Mouse (Mus musculus) left cerebral cortex, postnatal 14 days (tissue): ENCODE measurements around the gene Prps1l1. TPM values are rescaled to one million over a fixed set of nuclear protein-coding genes. Genes with fewer than 3 reads are reported as not detected.

ENCODE experiments used
- DNase-seq, 2 experiments: peaks; one replicate each; pipeline ENCODE4 v3.0.0; 2021 to 2022; ENCODE audit warnings: low spot score in 2 of 2, mixed read lengths in 1 of 2
- intact Hi-C: fragments of 180-260 bp; cut with DNase I; formaldehyde crosslinking; loops from one replicate; pipeline ENCODE4 v1.15.1; 2025
- total RNA-seq, 2 experiments: library from RNA; stranded (reverse); gene quantifications; 2 replicates each; pipeline ENCODE4 v1.2.3; 2021

The Prps1l1 gene
- total RNA-seq, 2 experiments from 2014 or later: not detected

DNA sequence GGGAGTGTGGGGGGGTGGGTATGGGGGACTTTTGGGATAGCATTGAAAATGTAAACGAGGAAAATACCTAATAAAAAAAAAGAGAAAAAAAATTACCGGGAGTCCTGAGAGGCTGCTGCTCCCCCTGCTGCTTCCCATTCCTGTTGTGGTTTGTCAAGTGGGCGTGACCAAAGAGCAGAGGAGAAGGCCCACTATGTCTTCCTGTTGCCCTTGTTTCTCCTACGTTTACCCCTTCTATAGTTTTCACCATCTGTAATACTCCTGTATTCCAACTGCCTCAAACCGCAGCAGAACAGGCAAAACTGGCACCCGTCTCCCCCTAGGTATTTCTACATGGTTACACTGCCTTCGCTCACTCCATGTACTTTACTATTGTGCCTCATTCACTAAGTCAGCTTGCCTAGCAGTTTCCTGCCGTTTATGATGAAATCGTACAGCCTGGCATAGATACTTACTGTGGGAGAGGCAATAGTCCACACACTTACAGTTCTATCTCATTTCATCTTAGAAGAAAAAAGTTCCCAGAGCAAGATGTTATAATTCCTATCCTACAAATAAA is 34.2 kb downstream of the Prps1l1 start:
- intact Hi-C loops: loop anchor here (5.0 kb wide), 1 partner anchor 164 kb away; no protein-coding TSS in a partner anchor
- DNase-seq: no peak

DNA sequence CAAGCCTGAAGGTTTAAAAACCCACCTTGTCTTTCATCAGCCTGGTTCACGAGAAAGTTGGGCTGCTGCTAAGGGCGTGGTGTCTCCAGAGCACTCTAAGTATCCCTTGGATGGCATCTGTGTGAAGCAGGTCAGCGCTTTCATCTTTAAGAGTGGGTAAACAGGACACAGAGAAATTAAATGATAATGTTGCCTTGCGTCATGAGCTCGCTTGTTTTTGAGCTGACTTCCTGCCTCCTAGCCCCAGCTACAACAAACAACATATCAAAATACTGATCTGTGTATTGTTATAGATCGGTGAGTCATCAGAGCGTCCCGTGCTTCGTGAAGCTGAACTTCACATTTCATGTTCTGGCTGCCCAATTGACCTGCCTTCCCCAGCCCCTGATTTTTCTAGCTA is 36.7 kb downstream of the Prps1l1 start:
- intact Hi-C loops: no loop called here
- DNase-seq: no peak

DNA sequence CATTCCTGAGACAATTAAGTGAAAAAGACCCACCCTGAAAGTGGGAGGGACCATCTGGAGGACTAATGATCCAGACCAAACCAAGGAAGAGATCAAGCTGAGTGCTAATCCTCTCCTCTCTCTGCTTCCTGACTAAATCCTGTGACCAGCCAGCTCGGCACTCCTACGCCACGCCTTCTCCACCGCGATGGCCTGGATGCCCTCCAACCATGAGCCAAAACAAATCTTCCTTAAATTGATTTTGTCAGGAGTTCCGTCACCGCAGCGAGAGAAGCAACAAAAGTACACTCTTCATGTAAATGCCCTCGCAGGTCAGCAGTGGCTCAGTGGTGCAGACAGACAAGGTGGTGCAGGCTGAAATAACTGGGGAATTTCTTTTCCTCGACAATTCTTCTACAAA is 37.5 kb downstream of the Prps1l1 start:
- intact Hi-C loops: no loop called here
- no peak for DNase-seq

DNA sequence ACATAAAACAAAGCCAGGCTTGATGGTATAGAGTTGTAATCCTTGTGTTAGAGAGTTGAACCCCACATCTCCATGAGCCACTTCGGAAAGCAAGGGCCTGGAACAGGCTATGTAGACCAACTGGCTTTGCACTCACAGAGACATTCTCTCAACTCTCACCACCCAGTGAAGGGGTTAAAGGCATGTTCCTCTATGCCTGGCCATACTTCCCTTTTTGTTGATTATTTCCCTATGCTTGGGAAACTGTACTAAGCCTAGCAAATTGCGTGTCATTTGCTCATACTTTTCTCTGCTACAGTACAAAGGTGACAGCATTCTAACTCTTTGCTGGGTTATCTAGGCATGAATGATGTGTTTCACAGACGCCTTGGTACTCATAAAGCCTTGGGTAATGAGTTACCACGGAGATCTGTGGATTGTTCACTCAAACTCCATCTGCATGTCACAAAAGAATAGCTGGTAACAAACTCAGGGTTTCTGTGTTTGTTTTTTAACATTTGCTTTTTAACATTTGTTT is 41.4 kb downstream of the Prps1l1 start:
- intact Hi-C loops: no loop called here

DNA sequence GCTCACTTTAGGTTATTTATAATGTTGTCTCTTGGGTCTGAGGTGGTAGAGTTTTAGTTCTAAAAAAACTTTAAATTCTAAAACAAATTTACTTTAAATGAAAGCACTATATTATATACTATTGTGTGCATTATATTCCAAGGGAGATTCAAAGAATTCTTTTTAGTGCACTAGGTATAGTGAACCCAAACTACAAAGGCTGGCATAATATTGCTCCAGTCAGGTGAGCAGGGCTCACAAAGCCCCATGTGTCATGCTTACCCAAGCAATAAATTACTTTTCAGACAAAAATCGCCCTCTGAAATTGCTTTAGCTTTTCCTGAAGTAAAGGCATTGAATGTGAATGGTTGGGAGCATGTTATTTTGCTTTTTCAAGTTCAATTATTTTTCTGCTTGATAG is 43.0 kb downstream of the Prps1l1 start:
- intact Hi-C loops: no loop called here
- no peak for DNase-seq

More for the DNA sequence above, 41.4 kb downstream of the Prps1l1 start:
- DNase-seq: no peak

Other genes starting within 250 kb of the Prps1l1 start
- gene Hdac9, start 67.7 kb upstream of the Prps1l1 start, total RNA-seq: 10 to 100 TPM; 58.3 to 62.2 TPM
- gene Snx13, start 62.4 kb downstream of the Prps1l1 start, total RNA-seq: 10 to 100 TPM; 54.4 to 58.4 TPM